Mouse (Mus musculus) kidney, embryonic 14.5 days (tissue): ENCODE measurements around the gene 0610040J01Rik. TPM values are rescaled to one million over a fixed set of nuclear protein-coding genes. Genes with fewer than 3 reads are reported as not detected.

Experiments
- ATAC-seq: fragments of 200-750 bp; cut with Nextera tagmentation; 2 replicates; pipeline ENCODE4 v1.8.0; 2017; ENCODE audit warnings: moderate number of reproducible peaks, mild to moderate bottlenecking, moderate TSS enrichment, moderate library complexity; ENCODE audit not compliant: low FRiP score, low TSS enrichment
- H3K27ac ChIP-seq: fragments of 300-500 bp; sonication (generic); 2 replicates; pipeline ENCODE4 v1.5.1; 2014; ENCODE audit warnings: low read depth, mild to moderate bottlenecking, low read length, moderate library complexity, mixed read lengths
- H3K27me3 ChIP-seq: fragments of 300-500 bp; sonication (generic); 2 replicates; pipeline ENCODE4 v1.6.1; 2014; ENCODE audit warnings: mild to moderate bottlenecking, low read length; ENCODE audit not compliant: control insufficient read depth, insufficient read depth
- H3K36me3 ChIP-seq: fragments of 300-500 bp; sonication (generic); 2 replicates; pipeline ENCODE4 v1.6.1; 2014; ENCODE audit warnings: low read length, mixed read lengths; ENCODE audit not compliant: control insufficient read depth, insufficient read depth
- H3K4me1 ChIP-seq: fragments of 300-500 bp; sonication (generic); 2 replicates; pipeline ENCODE4 v1.6.1; 2014; ENCODE audit warnings: low read length, mixed read lengths; ENCODE audit not compliant: control insufficient read depth, insufficient read depth
- H3K4me2 ChIP-seq: fragments of 300-500 bp; sonication (generic); replicated peaks from 2 replicates; pipeline ENCODE4 v1.6.1; 2014; ENCODE audit warnings: low read depth, mild to moderate bottlenecking, low read length
- H3K4me3 ChIP-seq: fragments of 300-500 bp; sonication (generic); 2 replicates; pipeline ENCODE4 v1.5.1; 2014; ENCODE audit warnings: mild to moderate bottlenecking, low read length
- H3K9ac ChIP-seq: fragments of 300-500 bp; sonication (generic); 2 replicates; pipeline ENCODE4 v1.6.1; 2014; ENCODE audit warnings: low read depth, mild to moderate bottlenecking, low read length, moderate library complexity
- H3K9me3 ChIP-seq: fragments of 300-500 bp; sonication (generic); 2 replicates; pipeline ENCODE4 v1.6.1; 2016; ENCODE audit warnings: low read length; ENCODE audit not compliant: control insufficient read depth
- WGBS: fragments of 180-500 bp; shearing (Covaris S2); extraction: QIAGEN DNeasy Blood & Tissue Kit; methylation state at CpG from one replicate; pipeline ENCODE4 v1.1.7; 2014; 5-methylcytosine and 5-hydroxymethylcytosine counted together
- polyA plus RNA-seq: library from polyadenylated mRNA; unstranded; fragments of >200 nt; fragmentation: Nextera tagmentation; extraction: Ambion mirVana; gene quantifications from 2 replicates; pipeline ENCODE4 v1.2.1, GENCODE M21; 2014

0610040J01Rik gene
- polyA plus RNA-seq, 1 experiment from 2014 or later: 33.2 TPM

- no peaks in the 10 kb centered on the region for H3K27me3 ChIP-seq
- H3K36me3 ChIP-seq: no peaks in the 10 kb centered on the region
- no peak overlapping the region for H3K4me2 ChIP-seq
- no peak overlapping the region for H3K4me3 ChIP-seq
- peaks cover 3% of the 10 kb centered on the region; the same call in 1 of the 2 replicates for H3K9me3 ChIP-seq
- ATAC-seq: no peak
- 48% methylated on average over 12 of the region's 12 CpGs for WGBS
- no peak overlapping the region for H3K27ac ChIP-seq
- no peak overlapping the region for H3K9ac ChIP-seq
- H3K4me1 ChIP-seq: 0 out of 2 replicates have a peak, but pooled peaks cover 5% of the 10 kb centered on the region
These were observed 27.7 kb downstream of the 0610040J01Rik start for GRCm38 (mm10) chr5:63839801-63840416.

GRCm38 (mm10) chr5:63847080-63847479 lies 34.9 kb downstream of the 0610040J01Rik start:
- 90% methylated on average over 8 of the region's 8 CpGs for WGBS
- no peaks in the 10 kb centered on the region for H3K4me1 ChIP-seq
- no peak for ATAC-seq
- peaks cover 9% of the 10 kb centered on the region for H3K9me3 ChIP-seq
- no peak overlapping the region for H3K9ac ChIP-seq
- H3K27ac ChIP-seq: no peak overlapping the region; the same call in 1 of the 2 replicates
- H3K36me3 ChIP-seq: no peaks in the 10 kb centered on the region
- H3K4me2 ChIP-seq: no peak overlapping the region
- no peaks in the 10 kb centered on the region for H3K27me3 ChIP-seq
- H3K4me3 ChIP-seq: no peak overlapping the region

GRCm38 (mm10) chr5:63847541-63848226 lies 35.5 kb downstream of the 0610040J01Rik start:
- Histone ChIP-seq H3K36me3 (no peaks in the 10 kb centered on the region), H3K9me3 (peaks cover 9% of the 10 kb centered on the region), H3K27ac (no peak overlapping the region; the same call in 1 of the 2 replicates), H3K4me2 (no peak overlapping the region), H3K9ac (no peak overlapping the region), H3K4me3 (no peak overlapping the region), H3K27me3 (no peaks in the 10 kb centered on the region), H3K4me1 (no peaks in the 10 kb centered on the region)
- WGBS: 76% methylated on average over 13 of the region's 13 CpGs
- ATAC-seq: peak; percentile 87

DNA sequence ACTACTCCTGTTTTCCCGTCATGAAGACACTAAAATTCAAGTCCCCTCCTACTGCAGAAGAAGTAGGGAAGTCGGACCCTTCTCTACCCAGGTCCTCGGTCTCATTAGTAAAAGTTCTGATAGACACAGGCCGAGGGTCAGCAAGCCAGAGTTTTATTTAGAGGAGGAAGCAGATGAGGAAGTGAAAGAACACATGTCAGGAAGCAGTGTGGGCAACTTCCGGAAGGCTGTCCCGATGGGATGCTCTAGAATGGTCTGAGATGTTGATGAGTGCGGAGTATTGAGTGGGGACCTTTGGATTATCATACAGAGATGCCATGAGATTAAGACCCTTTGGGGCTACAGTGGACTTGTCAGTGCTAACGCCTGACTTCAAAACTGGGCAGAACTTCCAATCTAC lies 46.7 kb downstream of the 0610040J01Rik start:
- no peaks in the 10 kb centered on the region for H3K9me3 ChIP-seq
- 89% methylated on average over 8 of the region's 8 CpGs for WGBS
- no peak overlapping the region for H3K27ac ChIP-seq
- no peaks in the 10 kb centered on the region; the same call in 1 of the 2 replicates for H3K4me1 ChIP-seq
- ATAC-seq: no peak
- no peaks in the 10 kb centered on the region for H3K27me3 ChIP-seq
- no peaks in the 10 kb centered on the region for H3K36me3 ChIP-seq
- no peak overlapping the region for H3K4me3 ChIP-seq
- no peak overlapping the region for H3K9ac ChIP-seq
- H3K4me2 ChIP-seq: no peak overlapping the region

DNA sequence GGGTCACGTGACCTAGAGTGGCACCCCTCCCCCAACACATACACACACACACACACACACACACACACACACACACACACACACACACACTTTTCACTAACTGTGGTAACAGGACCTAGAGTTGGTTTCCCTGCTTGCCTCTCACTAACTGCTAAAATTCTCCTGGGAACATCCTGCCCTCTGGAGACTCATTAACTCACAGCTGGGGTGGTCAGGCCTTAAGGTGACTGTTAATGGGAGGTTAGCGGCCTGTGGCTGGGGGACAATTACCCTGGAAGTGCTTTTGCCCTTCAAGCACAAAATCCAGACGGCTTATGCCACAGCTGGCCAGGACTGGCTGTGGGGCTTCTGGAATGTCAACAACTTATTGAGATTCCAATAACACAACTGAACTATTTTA lies 55.3 kb downstream of the 0610040J01Rik start:
- 17% methylated on average over 3 of the region's 3 CpGs for WGBS
- H3K4me3 ChIP-seq: no peak overlapping the region
- no peak overlapping the region for H3K9ac ChIP-seq
- H3K9me3 ChIP-seq: no peaks in the 10 kb centered on the region
- H3K36me3 ChIP-seq: no peaks in the 10 kb centered on the region
- H3K27me3 ChIP-seq: no peaks in the 10 kb centered on the region
- ATAC-seq: peak; percentile 81; the same call in 1 of the 2 replicates
- peaks cover 15% of the 10 kb centered on the region; the same call in 1 of the 2 replicates for H3K4me1 ChIP-seq
- H3K27ac ChIP-seq: no peak overlapping the region; the same call in 1 of the 2 replicates
- no peak overlapping the region for H3K4me2 ChIP-seq

GRCm38 (mm10) chr5:63872176-63872932 lies 60.2 kb downstream of the 0610040J01Rik start:
- no peak for ATAC-seq
- no peak overlapping the region for H3K4me2 ChIP-seq
- H3K9me3 ChIP-seq: no peaks in the 10 kb centered on the region
- H3K9ac ChIP-seq: no peak overlapping the region
- no peaks in the 10 kb centered on the region for H3K27me3 ChIP-seq
- no peak overlapping the region for H3K4me3 ChIP-seq
- 62% methylated on average over 17 of the region's 17 CpGs for WGBS
- H3K36me3 ChIP-seq: no peaks in the 10 kb centered on the region
- H3K4me1 ChIP-seq: peaks cover 22% of the 10 kb centered on the region; the same call in 1 of the 2 replicates
- H3K27ac ChIP-seq: no peak overlapping the region

GRCm38 (mm10) chr5:63874880-63875279 lies 62.7 kb downstream of the 0610040J01Rik start:
- H3K27ac ChIP-seq: no peak overlapping the region; the same call in 1 of the 2 replicates

DNA sequence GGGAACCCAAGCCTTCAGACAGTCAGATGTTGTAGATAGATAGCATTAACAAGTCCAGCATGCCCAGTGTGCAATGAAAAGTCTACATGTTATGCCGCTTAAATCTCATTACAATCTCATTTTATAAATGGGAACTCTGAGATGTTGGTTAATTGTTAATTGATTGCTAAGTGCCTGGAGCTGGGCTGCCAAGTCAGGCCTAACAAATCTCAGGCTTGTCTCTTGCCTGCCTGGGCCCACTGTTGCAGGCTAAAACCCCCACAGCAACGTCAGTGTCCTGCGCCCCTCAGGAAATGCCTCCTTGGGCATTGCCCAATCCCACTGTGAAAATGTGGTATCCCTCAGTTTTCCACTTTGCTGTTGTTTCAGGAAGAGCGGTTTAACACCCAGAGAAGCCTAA lies 63.9 kb downstream of the 0610040J01Rik start:
- ATAC-seq: no peak
- no peaks in the 10 kb centered on the region for H3K27me3 ChIP-seq
- H3K4me1 ChIP-seq: peaks cover 16% of the 10 kb centered on the region
- no peak overlapping the region for H3K27ac ChIP-seq
- no peak overlapping the region for H3K4me2 ChIP-seq
- H3K4me3 ChIP-seq: no peak overlapping the region
- 80% methylated on average over 4 of the region's 4 CpGs for WGBS
- no peaks in the 10 kb centered on the region for H3K9me3 ChIP-seq
- no peak overlapping the region for H3K9ac ChIP-seq
- no peaks in the 10 kb centered on the region for H3K36me3 ChIP-seq

More at GRCm38 (mm10) chr5:63874880-63875279, 62.7 kb downstream of the 0610040J01Rik start:
- ATAC-seq: peak; percentile 74
- 50% methylated on average over 16 of the region's 16 CpGs for WGBS
- Histone ChIP-seq H3K36me3 (no peaks in the 10 kb centered on the region), H3K9ac (no peak overlapping the region), H3K4me3 (no peak overlapping the region), H3K9me3 (no peaks in the 10 kb centered on the region), H3K4me2 (no peak overlapping the region), H3K27me3 (no peaks in the 10 kb centered on the region), H3K4me1 (peaks cover 12% of the 10 kb centered on the region)
